22 mouse cellular contexts compared by ENCODE assay signal in the genomic region with DNA sequence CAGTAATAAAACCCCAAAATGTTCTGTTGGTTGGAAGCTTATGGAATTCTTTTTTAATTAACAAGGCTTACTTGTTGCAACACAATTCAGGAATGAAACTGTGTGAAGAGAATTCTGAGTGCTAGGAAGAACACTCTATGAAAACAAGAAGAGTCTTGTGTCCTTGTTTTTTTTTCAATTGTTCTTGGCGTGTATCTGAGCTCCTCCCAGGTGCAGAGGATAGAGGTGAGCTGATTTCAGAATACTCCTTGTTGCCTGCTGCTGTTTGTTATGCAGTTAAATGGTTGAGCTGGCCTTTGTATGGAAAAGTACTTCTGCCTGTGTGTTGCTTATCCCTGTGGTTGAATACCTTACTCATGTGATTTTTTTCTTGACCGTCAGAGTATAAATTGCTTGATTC.
"Had no signal": no experiment of that assay in that cellular context is flagged by ENCODE, and none has a peak within 500 bp of the region (broad histone marks: within the 10 kb centered on the region; RNA-seq: fewer than 3 reads in every experiment).

No protein-coding gene starts in this region.

- H3K27ac ChIP-seq: left cerebral cortex, adult 2 months; liver, embryonic 14.5 days; macrophage; midbrain, embryonic 13.5 days; stomach, postnatal 0 days had no signal

- H3K9me3 ChIP-seq: midbrain, embryonic 13.5 days had no signal

- H3K4me2 ChIP-seq: liver, embryonic 11.5 days; lung, embryonic 14.5 days; midbrain, embryonic 13.5 days had no signal

- DNase-seq: kidney, adult 18-20 months; kidney, adult 9 months; kidney, postnatal 25 days; layer of hippocampus, postnatal 36 days; left cerebral cortex, postnatal 4 days; liver, postnatal 0 days; lung, embryonic 14.5 days; right cerebral cortex, adult 18-20 months; right cerebral cortex, postnatal 14 days; right cerebral cortex, postnatal 4 days; thymus, adult 2 months; thymus, postnatal 14 days; thymus, postnatal 4 days had no signal

- H3K36me3 ChIP-seq: midbrain, embryonic 13.5 days had no signal

- H3K27me3 ChIP-seq: midbrain, embryonic 13.5 days had no signal

- H3K4me1 ChIP-seq: midbrain, embryonic 13.5 days had no signal

- ATAC-seq: intestine, embryonic 16.5 days; liver, postnatal 0 days; lung, postnatal 0 days; midbrain, embryonic 13.5 days; midbrain, embryonic 16.5 days had no signal

- H3K9ac ChIP-seq: liver, embryonic 14.5 days; liver, postnatal 0 days; lung, embryonic 14.5 days; midbrain, embryonic 13.5 days had no signal

- H3K4me3 ChIP-seq: left cerebral cortex, adult 2 months; midbrain, embryonic 13.5 days had no signal
